Mouse (Mus musculus) erythroblast, embryonic 14.5 days (primary cell): ENCODE measurements around the gene Abr. TPM values are rescaled to one million over a fixed set of nuclear protein-coding genes. Genes with fewer than 3 reads are reported as not detected.

Experiments used
- H3K27me3 ChIP-seq: 2 replicates; pipeline ENCODE4 v1.6.1; 2012; ENCODE audit warnings: inconsistent platforms; ENCODE audit not compliant: control insufficient read depth
- H3K36me3 ChIP-seq: 2 replicates; pipeline ENCODE4 v1.6.1; 2012; ENCODE audit warnings: mild to moderate bottlenecking, inconsistent platforms; ENCODE audit not compliant: control insufficient read depth
- H3K4me1 ChIP-seq: 2 replicates; pipeline ENCODE4 v1.6.1; 2012; ENCODE audit warnings: inconsistent platforms; ENCODE audit not compliant: control insufficient read depth
- H3K4me3 ChIP-seq: replicated peaks from 2 replicates; pipeline ENCODE3; 2012; ENCODE audit warnings: moderate library complexity, mild to moderate bottlenecking, inconsistent platforms
- H3K9me3 ChIP-seq: 2 replicates; pipeline ENCODE4 v1.6.1; 2012; ENCODE audit warnings: low read length, inconsistent platforms, mixed read lengths; ENCODE audit not compliant: control insufficient read depth
- GATA1 ChIP-seq: IDR thresholded peaks from 2 replicates; pipeline ENCODE4 v1.6.1; 2012; ENCODE audit warnings: low read length, inconsistent platforms, mixed read lengths
- TAL1 ChIP-seq: IDR thresholded peaks from 3 replicates; pipeline ENCODE4 v1.6.1; 2012; ENCODE audit warnings: low read length, inconsistent platforms, mixed read lengths
- polyA plus RNA-seq: library from polyadenylated mRNA; stranded (reverse); fragments of >175 nt; gene quantifications from 2 replicates; pipeline ENCODE4 v1.2.3, GENCODE M21; 2012

The Abr gene
- polyA plus RNA-seq, 1 experiment: 0.03 TPM

DNA sequence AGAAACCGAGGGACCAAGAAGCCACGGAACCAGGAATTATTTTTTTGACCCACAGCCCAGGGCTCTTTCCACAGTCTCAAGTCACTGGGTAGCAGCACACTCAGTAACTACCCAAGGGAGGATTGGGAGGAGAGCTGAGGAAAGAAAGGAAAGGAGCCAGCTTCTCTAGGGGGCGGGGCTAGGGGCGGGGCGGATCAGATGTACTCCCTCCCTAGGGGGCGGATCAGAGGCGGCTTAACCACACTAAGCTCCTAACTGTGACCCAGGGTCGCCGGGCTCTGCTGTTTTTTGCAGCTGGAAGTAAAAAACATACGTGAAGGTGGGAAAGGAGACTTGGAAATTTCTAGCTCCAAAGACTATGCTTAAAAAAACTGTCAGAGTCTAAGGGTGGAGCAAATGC lies 175.9 kb downstream of the Abr start:
- H3K27me3 ChIP-seq: no peaks in the 10 kb centered on the region
- no peaks in the 10 kb centered on the region for H3K4me1 ChIP-seq
- TF ChIP-seq GATA1 (no peak), TAL1 (no peak)
- no peak overlapping the region for H3K4me3 ChIP-seq
- no peaks in the 10 kb centered on the region for H3K36me3 ChIP-seq
- H3K9me3 ChIP-seq: no peaks in the 10 kb centered on the region

DNA sequence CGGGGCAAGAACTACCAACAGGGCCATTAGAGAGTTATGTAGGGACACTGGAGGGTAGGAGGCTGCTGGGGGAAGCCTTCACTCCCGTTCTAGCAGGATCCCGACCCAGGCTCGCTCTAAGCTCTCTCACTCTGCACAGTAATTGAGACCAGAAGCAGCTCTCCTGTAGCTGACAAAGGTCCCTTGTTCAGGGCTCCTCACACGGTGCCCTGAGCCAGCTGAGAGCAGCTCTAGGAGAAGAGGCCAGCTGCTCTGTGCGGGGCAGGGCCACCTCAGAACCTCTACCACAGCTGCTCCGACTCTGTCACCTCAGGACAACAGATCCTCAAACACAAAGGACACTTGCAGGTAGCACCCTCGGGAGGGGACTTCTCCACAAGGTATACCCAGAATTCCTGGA lies 176.7 kb downstream of the Abr start:
- no peak overlapping the region for H3K4me3 ChIP-seq
- H3K4me1 ChIP-seq: no peaks in the 10 kb centered on the region
- H3K9me3 ChIP-seq: no peaks in the 10 kb centered on the region
- no peaks in the 10 kb centered on the region for H3K27me3 ChIP-seq
- no peak for TF ChIP-seq GATA1
- no peak for TF ChIP-seq TAL1
- no peaks in the 10 kb centered on the region for H3K36me3 ChIP-seq

DNA sequence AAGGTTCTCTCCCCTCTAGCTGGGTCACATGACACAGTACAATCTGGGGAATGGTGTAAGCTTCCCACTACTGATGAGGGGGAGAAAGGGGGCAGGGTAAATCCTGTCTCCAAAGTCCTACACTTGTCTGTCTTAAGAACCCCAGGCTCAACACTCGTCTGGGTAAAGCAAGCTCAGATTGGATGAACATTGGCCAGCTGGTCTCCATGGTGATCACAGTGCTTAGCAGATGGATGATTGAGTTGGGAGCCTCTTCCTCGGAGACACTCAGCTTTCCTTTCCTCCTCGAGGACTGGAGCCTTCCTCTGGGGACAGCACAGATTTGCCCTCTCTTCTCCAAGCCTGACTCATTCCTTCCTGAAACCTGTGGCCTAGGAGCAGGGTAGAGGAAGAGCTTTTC lies 182.4 kb downstream of the Abr start:
- Histone ChIP-seq H3K9me3 (no peaks in the 10 kb centered on the region), H3K36me3 (no peaks in the 10 kb centered on the region), H3K4me3 (no peak overlapping the region), H3K4me1 (no peaks in the 10 kb centered on the region), H3K27me3 (peaks cover 19% of the 10 kb centered on the region)
- TF ChIP-seq TAL1: no peak
- no peak for TF ChIP-seq GATA1

DNA sequence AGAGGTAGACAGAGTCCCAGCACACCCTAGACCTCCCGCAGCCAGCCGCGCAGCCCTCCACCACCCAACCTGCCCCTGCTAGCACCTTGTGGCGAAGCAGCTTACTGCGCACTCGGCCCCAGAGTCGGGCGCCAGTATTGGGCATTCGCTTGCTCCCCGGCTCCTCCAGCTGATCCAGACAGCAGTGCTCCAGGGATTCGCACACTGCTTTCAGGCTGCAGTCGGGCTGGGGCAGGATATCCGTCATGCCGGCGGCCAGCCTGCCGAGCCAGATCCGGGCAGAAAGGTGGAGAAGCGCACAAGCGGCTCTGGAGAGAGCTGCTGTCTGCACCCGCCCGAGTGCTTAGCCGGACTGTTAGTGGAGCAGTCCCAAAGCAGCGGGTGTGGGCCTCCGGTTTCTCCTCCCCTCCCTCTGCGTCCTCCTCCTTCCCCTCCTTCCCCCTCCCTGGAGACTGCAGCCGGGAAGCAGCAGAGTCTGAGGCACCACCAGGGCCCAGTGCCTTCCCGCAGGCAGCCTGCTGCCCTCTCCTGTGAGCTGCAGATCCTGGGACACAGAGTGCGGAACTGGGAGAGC lies 185.2 kb downstream of the Abr start:
- H3K9me3 ChIP-seq: no peaks in the 10 kb centered on the region
- H3K4me3 ChIP-seq: no peak overlapping the region
- no peaks in the 10 kb centered on the region for H3K4me1 ChIP-seq
- peaks cover 19% of the 10 kb centered on the region for H3K27me3 ChIP-seq
- H3K36me3 ChIP-seq: no peaks in the 10 kb centered on the region
- TF ChIP-seq TAL1 (no peak), GATA1 (no peak)

DNA sequence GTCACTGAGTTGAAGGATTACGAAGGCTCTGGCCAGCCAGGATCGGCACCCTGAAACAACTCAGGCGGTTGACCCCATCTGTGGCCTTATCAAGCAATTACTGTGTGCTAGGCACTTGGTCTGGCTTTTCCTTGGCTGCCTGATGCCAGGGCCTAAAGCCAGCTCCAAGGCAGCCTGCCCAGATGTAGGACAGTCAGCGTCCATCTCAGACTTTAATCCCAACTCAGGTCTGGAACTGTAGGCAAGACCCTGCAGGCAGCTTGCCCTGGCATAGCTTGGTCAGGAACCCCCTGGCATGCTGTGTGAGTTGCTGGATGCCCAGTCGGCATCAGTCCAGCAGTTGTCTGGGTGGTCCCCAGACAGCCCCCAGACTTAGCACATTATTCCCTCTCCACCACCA lies 186.1 kb downstream of the Abr start:
- no peak overlapping the region for H3K4me3 ChIP-seq
- no peaks in the 10 kb centered on the region for H3K4me1 ChIP-seq
- no peaks in the 10 kb centered on the region for H3K9me3 ChIP-seq
- H3K36me3 ChIP-seq: no peaks in the 10 kb centered on the region
- TF ChIP-seq GATA1 (no peak), TAL1 (no peak)
- peaks cover 19% of the 10 kb centered on the region for H3K27me3 ChIP-seq

DNA sequence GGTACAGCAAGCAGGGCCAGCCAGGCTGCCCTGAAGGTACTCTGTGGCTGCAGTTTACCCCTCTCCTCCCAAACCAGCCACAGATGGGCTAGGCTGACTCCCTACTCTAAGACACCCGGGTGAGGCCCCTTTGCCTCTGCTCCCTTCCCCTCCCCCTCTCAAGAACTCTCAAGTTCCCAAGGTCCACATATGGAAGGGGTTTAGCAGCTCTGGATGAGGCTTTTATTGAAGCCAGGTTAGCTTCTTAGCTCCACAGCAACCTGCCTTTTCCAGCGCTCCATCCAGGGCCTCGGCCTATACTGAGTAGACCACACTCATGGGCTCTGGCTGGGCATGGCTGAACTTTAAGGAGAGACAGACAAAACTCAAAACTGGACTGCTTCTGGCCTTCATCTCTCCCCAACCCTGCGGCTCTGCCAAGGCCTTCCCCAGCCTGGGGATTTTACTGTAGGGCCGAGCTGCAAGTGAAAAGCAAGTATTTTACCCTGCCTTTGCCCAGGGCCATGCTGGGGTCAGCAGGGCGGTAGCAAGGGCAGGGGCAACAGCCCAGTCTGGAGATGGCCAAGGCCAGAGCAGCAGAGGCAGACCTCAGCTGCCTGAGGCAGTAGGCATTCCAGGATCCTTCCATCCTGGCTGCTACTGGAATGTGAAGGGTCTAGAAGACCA lies 192.0 kb downstream of the Abr start:
- Histone ChIP-seq H3K4me3 (no peak overlapping the region), H3K4me1 (no peaks in the 10 kb centered on the region), H3K27me3 (no peaks in the 10 kb centered on the region), H3K9me3 (no peaks in the 10 kb centered on the region), H3K36me3 (no peaks in the 10 kb centered on the region)
- TF ChIP-seq GATA1 (no peak), TAL1 (no peak)

DNA sequence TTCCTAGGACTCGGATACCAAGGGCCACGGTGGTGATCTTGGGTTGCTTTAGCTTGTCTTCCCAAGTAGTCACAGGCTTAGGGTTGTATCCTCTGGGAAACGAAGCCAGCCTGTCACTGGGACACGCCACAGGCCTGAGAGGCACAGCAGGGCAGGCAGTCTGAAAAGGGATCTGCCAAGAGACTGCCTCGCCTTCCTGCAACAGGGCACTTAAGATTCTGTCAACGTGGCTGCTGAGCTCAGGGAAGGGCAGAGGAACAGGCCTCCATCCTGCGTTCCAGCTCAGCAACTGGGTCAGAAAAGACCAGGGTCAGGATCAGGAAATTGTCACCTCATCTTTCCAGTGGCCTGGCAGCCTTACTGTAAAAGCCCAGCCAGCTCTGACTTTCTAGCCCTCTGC lies 192.6 kb downstream of the Abr start:
- Histone ChIP-seq H3K4me1 (no peaks in the 10 kb centered on the region), H3K4me3 (no peak overlapping the region), H3K36me3 (no peaks in the 10 kb centered on the region), H3K27me3 (no peaks in the 10 kb centered on the region), H3K9me3 (no peaks in the 10 kb centered on the region)
- TF ChIP-seq TAL1 (no peak), GATA1 (no peak)

DNA sequence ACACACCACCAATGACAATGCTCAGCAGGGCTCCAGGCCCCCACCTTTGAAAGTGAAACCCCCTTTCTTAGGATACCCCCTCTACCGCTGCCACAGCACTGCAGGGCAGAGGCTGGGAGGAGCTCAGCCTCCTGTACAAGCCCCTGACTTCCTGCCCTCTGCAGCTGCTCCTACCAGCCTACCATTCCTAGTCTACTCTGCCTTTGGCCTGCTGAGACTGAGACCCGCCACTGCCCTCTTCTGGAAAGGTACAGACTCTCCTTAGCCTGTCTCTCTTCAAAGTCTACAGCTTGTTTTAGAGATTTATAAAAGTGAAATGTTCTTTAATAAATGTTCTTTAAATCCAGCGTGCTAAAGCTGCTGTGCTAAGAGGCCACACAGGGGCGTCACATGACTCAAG lies 193.1 kb downstream of the Abr start:
- H3K4me1 ChIP-seq: no peaks in the 10 kb centered on the region
- no peaks in the 10 kb centered on the region for H3K9me3 ChIP-seq
- no peak for TF ChIP-seq GATA1
- TF ChIP-seq TAL1: no peak
- no peaks in the 10 kb centered on the region for H3K27me3 ChIP-seq
- H3K36me3 ChIP-seq: no peaks in the 10 kb centered on the region
- H3K4me3 ChIP-seq: no peak overlapping the region

DNA sequence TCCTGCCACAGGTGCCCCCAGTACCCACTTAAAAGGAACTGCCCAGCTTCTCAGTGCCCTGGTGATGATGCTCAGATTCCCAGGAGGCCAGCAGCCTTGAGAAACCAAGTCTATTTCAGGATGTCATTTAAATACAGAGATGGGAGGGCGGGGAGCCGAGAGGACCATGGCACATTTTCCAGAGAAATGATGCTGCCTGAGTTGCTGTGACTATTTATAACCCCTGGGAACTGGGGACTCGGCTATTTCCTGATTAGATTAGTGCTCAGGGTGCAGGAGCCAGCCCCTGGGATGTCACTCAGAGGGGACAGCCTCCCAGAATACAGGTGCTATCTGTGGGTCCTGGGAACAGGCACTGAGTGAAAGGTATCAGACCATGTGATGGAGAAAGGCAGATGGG lies 194.3 kb downstream of the Abr start:
- Histone ChIP-seq H3K9me3 (no peaks in the 10 kb centered on the region), H3K36me3 (no peaks in the 10 kb centered on the region), H3K4me3 (no peak overlapping the region), H3K27me3 (no peaks in the 10 kb centered on the region), H3K4me1 (no peaks in the 10 kb centered on the region)
- TF ChIP-seq TAL1 (no peak), GATA1 (no peak)

DNA sequence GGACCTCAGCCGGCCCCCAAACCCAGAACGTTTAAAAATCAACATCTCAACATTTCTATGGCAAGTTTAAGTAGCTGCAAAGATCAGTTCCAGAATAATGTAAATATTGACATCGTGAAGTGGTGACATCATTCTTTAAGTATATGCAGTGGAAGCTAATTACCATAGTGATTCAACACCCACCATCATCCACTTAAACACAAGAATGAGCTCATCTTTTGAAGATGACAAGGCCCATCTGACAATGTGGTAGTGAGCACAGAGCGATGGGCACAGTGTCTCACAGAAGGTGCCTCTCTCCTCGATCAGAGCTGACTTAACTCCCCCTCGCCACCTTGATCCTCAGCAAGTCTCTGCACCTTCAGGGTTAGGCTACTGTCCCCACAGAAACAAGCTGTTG lies 196.4 kb downstream of the Abr start:
- TF ChIP-seq TAL1: no peak
- TF ChIP-seq GATA1: no peak

More for the DNA sequence above, 196.4 kb downstream of the Abr start:
- H3K4me1 ChIP-seq: no peaks in the 10 kb centered on the region
- H3K36me3 ChIP-seq: no peaks in the 10 kb centered on the region
- no peak overlapping the region for H3K4me3 ChIP-seq
- H3K27me3 ChIP-seq: no peaks in the 10 kb centered on the region
- H3K9me3 ChIP-seq: no peaks in the 10 kb centered on the region
